Mouse (Mus musculus) heart, adult 11 months (tissue): Measurements from ENCODE around the gene Serpina3g.
A peak's percentile ranks its signal among the peaks of the same experiment; 100 is the strongest.

Experiments used
- DNase-seq: peaks from one replicate; pipeline ENCODE4 v3.0.0; 2022

Serpina3g gene

DNA sequence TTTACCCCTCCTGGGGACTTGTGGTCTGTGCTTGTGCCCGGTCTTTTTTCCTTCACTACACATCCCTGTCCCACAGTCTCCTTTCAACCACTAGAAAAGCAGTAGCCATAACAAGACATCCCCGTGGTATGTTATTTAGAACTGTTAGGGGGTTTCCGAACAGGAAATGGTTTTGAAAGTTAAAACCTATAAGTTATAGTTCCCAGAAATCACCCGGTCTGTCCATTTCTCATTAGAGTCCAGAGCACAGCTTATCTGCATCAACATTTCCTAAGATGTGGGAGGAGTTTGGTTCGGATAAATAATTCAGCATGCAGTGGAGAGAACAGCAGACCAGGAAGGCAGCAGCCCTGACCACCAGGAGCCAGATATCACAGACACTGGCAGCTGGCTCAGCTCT lies at the start of gene Serpina3g:
Gene Serpina3g (plus strand): TSS at position 331 of the 400 bp plus-strand sequence.
- no peak for DNase-seq

DNA sequence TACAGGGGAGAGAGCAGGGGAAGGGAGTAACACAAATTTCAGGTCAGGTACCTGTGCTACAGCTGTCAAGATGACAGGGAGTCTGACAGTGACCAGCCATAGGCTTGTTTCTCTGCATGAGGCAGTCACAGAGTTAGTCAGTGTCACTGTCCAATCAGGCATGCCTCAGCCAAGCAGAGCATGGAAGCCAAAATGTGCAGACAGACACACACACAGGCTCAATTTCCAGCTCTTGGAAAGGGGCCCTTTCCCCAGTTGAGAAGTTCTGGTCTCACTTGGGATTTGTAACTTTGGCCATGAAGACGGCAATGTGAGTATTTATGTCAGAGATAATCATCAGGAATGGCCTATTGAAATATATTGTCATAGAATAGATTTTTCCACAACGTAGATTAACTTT lies 46.8 kb upstream of the Serpina3g start:
- peak; percentile 64 for DNase-seq

DNA sequence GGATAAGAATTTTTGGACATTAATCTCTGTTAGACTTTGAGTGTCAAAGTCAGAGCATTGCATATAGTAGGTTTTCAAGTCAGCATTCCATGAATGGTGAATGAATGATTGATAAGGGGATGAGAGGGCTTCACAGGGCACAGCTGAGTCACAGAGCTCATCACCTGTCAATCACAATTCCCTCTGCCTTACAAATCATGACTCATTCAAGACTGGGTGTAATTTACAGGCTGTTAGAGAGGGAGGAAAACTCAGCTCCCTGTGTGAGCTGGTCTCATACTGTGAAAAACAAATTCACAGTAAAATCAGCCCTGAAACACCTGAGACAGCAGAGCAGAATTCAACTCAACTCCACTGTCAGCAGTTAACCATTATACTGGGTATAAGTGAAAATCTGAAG lies 45.2 kb upstream of the Serpina3g start:
- peak; percentile 43 for DNase-seq

DNA sequence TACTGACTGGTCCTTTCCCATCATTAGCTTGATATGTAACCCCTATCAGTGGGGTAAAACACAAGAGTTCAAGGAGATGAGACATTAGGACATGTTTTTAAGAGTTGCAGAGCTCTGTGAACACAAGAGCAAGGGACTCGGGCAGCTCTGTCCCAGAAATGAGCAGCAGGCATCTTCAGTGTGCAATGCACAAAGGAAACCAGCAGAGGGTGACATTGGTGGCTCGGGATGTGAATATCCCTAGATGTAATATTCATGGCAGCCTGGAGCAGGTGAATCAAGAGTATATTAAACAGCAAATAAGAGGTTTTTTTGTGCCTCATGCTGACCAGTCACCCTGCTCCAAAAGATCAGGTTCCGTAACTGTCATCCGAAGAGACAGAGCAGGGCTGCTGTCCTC lies 26.9 kb upstream of the Serpina3g start:
- peak; percentile 70 for DNase-seq

DNA sequence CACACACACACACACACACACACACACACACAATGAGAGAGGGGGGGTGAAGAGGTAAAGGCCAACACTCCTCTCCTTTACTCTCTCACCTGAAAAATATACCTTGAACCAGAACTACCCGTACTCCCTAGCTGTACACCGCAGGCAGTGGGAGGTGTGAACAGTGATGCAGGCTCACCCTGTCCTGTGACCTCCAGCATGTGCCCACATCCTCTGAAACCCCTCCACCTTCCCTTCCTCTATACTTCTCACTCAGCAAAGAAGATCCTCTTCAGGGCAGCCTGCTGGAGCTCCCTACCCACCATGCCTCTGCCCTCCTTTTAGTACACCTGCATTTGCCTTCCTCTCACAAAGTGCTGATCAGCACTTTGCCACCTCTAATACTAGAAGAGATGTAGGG lies 26.2 kb upstream of the Serpina3g start:
- DNase-seq, result peak; percentile 76

DNA sequence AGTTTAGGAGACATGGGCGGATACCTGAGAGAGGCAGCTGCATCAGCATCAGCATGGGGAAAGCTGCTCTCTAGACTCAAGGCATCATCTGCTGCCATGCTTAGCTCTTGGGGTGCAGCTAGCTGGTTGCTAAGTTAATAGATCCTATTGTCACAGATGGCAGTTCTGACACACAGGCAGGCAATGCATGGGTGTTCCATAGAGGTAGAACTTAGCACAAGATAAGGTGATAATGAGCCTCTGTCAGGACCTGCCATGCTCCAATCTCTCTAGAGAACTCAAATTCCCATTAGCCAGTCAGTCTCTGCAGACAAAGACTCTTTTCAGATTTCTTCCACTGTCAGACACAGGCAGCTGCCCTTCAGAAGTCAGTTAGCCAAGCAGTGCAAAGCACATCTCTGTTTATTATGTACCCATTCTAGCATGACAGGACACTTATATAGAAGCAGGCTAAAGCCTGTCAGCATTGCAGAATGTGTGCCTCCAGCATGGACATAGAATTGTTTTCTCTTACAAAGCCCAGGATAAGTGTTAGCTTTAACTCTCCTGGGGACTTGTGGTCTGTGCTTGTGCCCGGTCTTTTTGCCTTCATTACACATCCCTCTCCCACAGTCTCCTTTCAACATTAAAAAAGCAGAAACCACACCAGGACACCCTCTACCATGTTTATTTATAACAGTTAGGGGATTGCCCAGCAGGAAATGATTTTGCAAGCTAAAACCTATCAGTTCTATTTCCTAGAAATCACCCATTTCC lies 22.2 kb upstream of the Serpina3g start:
- DNase-seq, result peak; percentile 84

DNA sequence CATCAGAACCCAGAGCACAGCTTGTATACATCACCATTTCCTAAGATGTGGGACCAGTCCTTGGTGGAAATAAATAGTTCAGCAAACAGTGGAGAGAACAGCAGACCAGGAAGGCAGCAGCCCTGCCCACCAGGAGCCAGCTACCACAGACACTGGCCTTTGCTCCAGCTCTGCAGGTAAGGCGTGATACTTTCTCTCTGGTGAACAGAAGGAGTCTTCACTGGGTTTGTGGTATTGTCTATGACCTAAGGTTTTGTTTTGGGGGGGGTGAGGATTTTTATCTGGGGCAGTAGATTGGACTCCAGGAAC lies 21.6 kb upstream of the Serpina3g start, which contains the start of gene Serpina3f:
Gene Serpina3f (plus strand): TSS at position 100 of the 309 bp plus-strand sequence.
- DNase-seq, result peak; percentile 66

DNA sequence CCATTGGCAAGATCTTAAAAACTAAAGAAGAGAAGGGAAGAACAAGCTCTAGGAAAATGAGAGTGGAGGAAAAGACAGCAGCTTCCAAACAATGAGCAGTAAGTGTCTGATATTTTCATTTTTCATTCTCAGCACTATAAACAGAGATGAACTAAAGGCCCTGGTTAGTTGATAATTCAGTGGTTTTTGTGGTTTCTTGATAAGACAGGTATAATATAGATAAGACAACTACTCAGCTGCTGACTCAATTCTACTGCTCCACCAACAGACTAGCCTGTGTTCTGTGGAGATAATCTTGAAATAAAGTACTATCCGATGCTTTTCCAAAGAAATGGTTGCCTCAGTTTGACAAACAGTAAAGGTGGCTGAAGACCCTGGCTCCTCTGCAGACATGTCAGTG lies 20.8 kb upstream of the Serpina3g start:
- no peak for DNase-seq

DNA sequence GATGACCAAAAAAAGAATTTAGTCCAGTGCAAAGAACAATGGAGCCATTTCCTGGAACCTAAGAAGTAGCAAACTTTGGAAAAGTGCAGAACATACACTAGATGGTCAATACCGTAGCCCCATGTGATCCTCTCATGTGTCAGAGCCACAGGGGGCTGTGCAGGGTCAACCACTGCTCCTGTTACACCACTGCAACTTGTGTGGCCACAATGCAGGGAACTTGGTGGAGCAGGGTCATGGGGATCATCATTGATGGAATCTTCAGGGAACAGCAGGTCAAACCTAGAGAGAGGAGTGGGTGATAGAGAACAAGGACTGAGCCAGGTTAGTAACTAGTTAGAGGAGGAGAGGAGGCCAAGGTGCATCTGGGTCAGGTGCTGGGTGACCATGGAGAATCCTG lies 14.4 kb upstream of the Serpina3g start:
- DNase-seq, result peak; percentile 79

DNA sequence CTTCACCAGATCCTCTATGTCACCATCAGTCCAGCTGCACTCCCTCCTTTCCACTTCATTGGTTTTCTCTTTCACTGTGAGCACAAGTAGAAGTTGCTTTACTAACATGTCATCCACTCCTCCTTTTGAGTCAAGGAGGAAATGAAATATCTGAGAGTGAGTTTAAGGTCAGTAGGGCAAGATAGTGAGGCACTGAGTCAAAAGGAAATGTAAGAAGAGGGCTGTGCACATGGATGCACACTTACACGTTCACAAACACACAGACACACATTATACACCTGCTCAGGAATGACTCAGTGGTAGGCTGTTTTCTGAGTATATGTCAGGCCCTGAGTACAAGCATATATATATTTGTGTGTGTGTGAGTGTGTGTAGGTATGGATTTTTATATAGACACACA lies 12.4 kb upstream of the Serpina3g start:
- peak; percentile 31 for DNase-seq

DNA sequence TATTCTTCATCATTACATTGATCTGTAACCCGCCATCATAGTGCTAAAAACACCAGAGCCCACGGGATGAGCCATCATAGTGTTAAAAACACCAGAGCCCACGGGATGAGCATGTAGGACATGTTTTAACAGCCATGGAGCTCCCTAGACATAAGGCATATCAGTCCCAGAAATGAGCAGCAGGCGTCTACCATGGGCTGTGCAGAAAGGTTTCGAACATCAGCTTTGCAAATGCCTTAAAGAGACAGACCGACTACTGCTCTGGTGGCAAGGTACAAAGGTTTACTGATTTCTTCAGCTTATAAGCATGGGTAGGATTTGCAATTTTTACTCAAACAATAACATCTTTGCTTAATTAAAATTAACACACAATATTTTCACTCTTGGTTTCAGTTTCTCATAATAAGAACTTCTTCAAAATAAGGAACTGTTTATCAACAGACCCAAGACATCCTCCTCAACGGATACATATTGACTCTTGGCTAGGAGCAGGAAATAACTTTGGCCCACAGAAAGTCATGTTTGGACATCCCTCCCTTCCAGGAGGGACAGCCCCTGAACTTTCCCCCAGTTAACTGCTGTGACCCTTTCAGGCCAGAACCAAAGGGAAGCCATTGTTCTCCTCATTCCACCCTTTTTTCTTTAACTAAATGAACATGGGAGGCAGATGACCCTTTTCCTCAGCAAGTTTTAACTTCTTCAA lies 11.3 kb upstream of the Serpina3g start:
- DNase-seq, result peak; percentile 95

DNA sequence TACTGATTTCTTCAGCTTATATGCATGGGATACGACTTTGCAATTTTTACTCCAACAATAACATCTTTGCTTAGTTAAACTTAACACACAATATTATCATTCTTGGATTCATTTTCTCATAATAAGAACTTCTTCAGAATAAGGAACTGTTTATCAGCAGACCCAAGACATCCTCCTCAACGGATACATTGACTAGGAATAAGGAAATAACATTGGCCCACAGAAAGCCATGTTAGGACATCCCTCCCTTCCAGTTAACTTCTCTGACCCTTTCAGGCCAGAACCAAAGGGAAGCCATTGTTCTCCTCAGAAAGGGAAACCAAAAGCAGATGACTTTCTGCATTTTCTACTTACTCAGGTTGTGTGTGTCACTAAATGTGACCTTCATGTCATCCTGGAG lies 5.3 kb upstream of the Serpina3g start:
- peak; percentile 84 for DNase-seq

DNA sequence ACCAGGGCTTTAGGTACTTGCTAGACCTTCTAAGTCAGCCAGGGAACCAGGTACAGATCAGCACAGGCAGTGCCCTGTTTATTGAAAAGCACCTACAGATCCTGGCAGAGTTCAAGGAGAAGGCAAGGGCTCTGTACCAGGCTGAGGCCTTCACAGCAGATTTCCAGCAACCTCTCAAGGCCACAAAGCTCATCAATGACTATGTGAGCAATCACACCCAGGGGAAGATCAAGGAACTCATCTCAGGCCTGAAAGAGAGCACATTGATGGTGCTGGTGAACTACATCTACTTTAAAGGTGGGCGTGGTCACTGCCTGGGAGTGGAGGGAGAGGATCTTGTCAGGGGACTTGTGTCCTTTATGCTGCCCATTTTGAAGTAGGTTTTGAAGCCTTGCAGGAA lies 2.0 kb downstream of the Serpina3g start:
- peak; percentile 68 for DNase-seq

DNA sequence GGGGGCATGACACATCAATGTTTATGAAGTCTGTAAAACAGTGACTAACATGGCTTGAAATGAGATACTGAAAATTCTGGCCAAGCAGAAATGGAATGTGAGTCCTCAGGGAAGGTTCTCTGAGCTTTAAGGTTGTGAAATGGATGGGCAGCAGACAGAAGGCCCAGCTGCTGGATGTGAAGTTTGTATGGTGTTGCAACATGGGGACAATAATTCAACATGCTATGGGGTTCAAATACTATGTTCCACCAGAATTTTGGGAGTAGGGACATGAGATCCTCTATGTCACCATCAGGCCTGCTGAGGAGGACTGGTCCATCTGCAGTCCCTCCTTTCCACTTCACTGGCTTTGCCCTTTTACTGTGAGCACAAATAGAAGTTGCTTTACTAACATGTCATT lies 7.3 kb downstream of the Serpina3g start:
- DNase-seq, result peak; percentile 92

DNA sequence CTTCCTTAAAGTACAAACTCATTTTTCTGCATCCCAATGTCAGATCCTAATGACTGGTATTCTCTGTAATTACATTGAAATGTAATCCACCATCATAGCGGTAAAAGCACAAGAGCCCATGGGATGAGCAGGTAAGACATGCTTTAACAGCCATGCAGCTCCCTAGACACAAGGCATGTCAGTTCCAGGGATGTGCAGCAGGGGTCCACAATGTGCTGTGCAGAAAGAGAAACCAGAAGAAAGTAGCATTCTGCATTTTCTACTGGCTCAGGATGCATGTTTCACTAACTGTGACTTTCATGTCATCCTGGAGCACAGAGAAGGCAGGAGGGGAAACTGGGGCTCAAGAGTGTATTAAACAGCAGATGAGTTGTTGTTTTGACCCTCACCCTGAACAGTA lies 9.0 kb downstream of the Serpina3g start:
- no peak for DNase-seq

DNA sequence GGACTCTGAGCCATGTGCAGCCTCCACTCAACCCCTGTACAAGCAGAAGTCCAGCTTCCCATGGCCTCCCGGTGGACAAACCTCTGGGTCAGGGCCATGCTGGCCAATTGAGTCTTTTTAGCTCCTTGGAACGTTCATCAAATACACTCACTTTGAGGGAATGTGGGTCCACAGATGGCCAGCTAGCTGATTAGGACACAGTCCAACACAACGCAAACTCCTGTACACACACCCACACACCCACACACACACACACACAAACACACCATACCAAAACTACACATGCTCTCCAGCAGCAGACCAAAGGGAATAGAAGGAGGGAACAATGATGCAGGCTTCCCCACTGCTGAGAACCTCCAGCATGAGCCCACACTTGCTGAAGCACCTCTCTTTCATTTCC lies 9.6 kb downstream of the Serpina3g start:
- DNase-seq, result peak; percentile 96

DNA sequence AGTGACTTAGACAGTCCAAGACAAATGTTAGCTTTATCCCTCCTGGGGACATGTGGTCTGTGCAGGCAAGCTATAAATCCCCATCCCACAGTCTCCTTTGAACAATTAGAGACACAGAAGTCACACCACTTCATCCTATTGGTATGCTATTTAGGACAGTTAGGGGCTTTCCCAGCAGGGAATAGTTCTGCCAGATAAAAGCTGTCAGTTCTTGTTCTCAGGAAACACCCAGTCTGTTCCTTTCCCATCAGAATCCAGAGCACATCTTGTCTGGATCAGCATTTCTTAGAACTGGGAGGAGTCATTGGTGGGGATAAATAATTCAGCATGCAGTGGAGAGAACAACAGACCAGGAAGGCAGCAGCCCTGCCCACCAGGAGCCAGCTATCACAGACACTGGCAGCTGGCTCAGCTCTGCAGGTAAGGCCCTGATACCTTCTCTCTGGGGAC lies 11.5 kb downstream of the Serpina3g start:
- DNase-seq, result peak; percentile 91

DNA sequence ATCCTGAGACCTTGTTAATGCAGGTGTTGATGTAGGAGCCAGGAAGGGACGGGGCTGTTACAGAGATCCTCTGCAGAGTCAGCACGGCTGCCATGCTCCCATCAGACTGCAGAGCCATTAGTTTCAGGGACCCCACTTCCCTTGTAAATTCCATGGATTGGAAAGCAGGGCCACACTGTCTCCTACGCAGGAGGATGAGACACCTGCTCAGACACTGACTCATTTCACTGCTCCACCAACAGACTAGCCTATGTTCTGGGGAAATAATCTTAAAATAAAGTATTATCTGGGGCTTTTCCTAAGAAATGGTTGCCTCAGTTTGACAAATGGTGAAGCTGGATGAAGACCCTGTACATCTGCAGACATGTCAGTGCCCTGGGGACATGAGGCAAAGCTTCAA lies 12.2 kb downstream of the Serpina3g start:
- DNase-seq, result peak; percentile 68

DNA sequence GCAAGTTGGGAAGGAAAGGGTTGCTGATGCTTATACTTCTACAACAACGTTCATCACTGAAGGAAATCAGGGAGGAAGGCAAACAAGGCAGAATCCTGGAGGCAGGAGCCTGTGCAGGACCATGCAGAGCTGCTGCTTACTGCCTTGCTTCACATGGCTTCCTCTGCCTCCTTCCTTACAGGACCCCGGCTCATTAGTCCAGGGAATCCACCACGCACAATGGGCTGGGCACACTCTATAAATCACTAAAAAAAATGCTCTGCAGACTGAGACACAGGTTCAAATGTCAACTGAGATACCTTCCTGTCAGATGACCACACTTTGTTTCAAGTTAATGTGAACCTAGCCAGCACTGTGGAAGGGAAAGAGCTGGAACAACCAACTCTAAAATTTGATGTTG lies 25.0 kb downstream of the Serpina3g start:
- no peak for DNase-seq

DNA sequence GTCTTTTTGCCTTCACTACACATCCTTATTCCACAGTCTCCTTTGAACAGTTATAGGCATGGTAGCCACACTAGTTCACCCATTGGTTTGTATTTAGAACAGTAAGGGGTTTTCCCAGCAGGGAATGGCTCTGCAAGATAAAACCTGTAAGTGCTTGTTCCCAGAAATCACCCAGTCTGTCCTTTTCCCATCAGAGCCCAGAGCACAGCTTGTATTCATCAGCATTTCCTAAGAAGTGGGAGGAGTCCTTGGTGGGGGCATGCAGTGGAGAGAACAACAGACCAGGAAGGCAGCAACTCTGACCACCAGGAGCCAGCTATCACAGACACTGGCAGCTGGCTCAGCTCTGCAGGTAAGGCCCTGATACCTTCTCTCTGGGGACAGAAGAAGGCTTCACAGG lies 26.8 kb downstream of the Serpina3g start, which contains the start of gene Serpina3i:
Gene Serpina3i (plus strand): TSS at position 260 of the 400 bp plus-strand sequence.
- DNase-seq, result peak; percentile 90

DNA sequence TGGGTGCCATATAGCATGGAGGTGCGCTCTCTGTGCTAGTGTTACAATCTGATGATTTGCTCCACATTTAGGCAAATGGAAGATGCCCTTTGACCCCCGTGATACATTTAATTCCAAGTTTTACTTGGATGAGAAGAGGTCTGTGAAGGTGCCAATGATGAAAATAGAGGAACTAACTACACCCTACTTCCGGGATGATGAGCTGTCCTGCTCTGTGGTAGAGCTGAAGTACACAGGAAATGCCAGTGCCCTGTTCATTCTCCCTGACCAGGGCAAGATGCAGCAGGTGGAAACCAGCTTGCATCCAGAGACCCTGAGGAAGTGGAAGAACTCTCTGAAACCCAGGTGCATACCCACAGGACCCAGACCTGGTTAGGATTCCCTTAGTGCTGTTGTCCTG lies 30.3 kb downstream of the Serpina3g start:
- DNase-seq, result no peak

DNA sequence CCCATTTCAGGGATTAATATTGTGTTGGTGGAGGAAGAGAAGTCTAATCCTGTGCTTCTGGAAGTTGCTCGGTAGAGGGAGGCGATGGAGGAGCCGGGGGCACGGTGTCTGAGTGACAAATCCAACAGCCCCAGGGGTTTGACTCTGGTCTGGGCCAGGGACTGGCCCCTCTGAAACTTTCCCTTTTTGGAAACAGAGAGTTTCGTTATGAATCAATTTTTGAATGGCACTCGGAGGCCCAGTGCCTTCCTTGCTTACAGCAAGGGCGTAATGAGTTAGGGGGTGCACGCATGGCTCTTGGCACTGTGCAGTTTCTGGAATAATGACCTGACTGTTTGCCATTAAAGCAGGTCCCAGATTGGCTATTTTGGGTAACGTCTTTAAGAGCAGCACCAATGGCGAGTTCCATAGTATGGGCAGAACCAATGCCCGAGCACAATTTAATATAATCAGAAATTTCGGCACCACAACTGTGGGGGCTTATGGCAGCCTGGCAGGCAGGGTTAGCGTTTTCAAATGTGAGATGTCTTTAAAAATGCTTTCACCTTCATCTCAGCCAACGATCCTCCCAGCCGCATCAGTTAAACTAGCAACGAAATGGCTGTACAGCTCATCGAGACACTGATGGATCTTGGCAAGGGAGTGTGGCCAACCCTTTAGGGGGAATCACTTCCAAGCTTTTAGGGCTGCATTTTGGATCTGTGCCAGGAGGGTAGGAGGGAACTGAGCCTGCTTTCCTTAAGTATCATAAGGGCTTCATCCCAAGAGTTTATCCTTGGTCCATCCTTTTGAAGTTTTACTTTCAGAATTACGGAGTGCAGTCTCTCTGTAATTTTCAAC lies 42.4 kb downstream of the Serpina3g start:
- peak; percentile 69 for DNase-seq

DNA sequence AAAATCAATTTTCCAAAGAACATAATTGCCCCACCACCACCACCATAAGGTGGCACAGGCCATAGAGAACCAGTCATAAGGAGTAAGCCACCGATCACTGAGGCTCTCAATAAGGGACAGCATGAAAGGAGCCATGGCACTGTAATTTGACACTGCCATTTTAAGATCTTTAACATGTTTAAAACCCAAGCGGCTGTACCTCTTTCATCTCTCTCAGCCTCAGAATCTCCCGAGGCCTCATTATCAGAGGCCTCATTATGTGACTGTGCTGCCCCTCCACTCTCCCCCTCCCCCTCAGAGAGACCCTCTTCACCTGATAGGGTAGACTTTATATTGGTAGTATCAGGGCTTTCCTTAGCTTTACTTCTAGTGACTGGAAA lies 43.0 kb downstream of the Serpina3g start:
- DNase-seq, result no peak

DNA sequence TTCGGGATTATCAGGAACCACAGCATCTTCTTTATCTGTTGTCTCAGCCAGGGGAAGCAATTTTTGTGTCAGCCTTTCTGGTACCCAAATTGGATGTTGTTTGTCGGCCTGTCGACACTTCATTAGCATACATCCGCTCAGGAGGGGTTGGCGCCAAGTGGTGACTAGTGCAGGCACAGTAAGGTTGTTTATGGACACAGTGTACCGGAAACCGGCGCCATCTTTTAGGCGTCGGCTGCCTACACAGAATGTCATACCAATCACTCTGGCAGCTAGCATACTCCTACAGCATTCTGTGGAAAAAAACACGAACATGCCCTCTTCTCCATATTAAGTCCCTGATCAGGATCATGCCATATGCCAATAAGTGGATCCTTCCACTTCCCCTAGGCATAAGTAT lies 47.3 kb downstream of the Serpina3g start:
- peak; percentile 73 for DNase-seq
